Mouse (Mus musculus) hindlimb bud, embryonic 11.5 days (tissue): Measurements from ENCODE around the gene Rab33a.

Experiments used
- DNase-seq: peaks from one replicate; pipeline ENCODE4 v3.0.0-alpha.2; 2012; ENCODE audit warnings: low read depth, low spot score; ENCODE audit errors: extremely low spot score

Gene Rab33a

DNA sequence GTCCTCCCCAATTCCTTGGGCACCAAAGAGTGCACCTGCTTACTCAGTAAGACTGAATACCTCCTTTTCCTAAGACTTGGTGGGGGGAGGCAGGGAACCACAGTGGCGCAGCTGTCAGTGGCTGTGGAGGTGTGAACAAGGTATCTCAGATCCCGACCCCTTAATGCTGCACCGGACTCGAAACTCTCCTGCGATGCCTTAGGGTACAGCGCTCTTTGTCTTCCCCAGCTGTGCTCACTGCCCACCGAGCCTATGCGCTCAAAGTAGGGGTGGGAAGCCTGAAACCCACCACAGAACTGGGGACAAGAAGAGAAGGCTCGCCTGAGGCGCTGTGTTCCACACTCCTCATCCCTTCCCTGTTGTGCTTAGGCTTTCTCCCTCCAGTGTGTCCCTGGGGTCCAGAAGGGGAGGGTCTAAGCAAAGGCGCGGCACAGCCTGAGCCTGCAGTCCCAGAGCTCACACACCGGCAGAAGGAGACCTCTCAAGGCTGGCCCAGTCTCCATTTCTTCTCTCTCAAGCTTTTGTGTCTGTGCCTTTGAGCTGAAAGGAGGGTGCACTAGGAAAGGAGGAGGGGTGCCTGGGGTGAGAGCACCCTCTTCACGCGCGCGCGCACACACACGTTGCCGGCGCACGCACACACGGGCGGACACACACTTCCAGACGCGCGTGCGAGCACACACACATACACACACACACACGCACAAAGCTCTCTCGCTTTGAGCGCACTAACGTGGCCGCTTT lies at the start of gene Rab33a:
Gene Rab33a (plus strand): TSS at position 478 of the 741 bp plus-strand sequence.
- no peak for DNase-seq

DNA sequence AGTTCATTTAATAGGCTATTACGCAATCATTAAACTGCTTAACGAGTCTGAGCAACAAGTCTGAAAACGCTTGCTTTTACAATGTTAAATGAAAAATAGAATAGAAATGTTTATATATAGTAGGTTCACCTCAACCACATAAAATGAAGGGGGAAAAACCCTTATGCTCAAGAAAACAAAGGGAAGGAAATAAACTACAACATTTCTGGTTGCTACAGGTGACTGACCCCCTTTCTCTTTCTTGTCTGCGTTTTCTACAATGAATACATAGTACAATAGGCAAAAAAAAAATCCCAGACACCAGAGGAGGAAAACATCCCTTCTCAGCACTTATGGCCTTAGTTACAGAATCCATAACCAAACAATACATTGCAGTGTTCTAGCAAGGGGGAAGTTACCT lies 38.0 kb upstream of the Rab33a start:
- no peak for DNase-seq

- DNase-seq, result no peak
These were observed 37.4 kb upstream of the Rab33a start for GRCm38 (mm10) chrX:48481687-48482086.

DNA sequence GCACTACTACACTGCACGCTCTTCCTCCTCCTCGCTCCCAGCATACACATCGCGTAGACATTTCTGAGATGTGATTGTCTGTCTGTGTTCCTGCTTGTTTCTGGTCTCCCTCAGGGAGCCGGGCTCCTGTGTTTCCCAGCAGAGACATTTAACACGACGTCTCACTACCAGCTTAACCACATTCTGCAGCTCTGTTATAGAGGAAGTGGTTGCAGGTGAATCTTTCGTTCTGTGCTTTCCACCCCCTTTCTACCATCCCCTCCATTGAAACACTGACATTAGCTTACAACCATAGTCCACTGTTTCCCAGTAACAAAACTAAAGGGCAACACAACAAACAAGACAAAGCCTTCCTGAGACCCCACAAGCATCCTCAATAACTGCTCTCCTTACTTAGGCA lies 25.3 kb upstream of the Rab33a start:
- no peak for DNase-seq

- peak; percentile 57 for DNase-seq
These were observed 5.8 kb upstream of the Rab33a start, which contains the start of gene Aifm1 for GRCm38 (mm10) chrX:48513166-48513807. Gene Aifm1, minus strand, starts transcription at chrX:48513563.

DNA sequence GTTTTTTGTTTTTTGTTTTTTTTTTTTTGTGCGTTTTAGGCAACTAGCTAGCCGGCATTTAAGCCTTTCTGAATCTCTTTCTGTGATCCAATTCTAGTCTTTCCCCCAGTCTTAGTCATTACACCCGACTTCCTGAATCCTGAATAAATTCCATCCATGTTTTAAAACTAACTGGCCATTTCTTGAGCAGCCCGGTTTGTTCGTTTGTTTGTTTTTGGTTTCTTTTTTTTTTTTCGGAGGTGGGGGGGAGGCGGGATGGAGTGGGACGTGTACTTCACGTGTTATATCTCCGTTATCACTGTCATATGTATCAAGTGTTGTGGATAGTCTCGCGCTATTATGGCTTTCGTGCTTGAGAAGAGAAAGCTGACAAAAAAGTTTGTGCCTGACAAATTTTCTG lies 5.3 kb upstream of the Rab33a start:
- no peak for DNase-seq

DNA sequence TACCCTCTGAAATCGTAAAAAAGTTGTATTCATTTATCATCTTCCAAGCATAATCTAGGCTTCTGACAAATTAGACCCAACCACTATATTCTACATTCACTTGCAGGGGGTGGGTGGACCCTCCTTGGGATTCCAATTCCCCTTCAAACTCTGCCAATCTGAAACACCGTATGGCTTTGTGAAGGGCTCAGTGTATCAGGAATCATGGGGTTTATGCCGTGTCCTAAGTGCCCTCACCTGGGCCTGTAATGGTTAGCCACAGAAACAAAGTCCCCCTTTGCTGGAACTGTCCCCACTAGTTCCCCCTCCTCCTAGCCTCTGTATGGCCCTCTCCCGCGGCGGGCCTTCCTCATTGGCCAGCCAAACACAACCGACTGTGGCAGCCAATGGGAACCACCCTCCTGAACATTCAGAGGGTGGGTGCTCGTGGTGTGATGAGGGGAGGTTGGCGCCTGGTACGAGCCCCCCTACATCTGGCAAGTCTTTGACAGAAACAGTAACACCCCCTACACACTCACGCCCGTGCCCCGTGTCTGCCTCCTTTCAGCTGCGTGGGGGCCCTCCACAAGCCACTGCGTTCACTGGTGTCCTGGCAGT lies 776 bp upstream of the Rab33a start:
- no peak for DNase-seq

DNA sequence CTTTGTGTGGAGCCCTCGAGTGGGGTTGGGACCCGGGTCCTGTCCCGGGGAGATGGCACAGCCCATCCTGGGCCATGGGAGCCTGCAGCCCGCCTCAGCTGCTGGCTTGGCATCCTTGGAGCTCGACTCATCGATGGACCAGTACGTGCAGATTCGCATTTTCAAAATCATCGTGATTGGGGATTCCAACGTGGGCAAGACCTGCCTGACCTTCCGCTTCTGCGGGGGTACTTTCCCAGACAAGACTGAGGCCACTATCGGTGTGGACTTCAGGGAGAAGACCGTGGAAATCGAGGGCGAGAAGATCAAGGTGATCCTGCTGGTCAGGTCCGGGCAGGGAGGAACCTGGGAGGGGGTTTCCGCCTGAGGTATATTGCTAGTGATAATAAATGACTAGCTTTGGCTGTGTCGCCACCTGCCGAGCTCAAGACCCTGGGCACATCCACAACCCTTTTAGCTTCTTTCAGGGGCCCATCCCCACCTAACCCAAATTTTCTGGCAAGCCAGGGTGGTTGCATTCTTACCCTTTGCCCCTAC lies 532 bp downstream of the Rab33a start:
- no peak for DNase-seq

- DNase-seq, result no peak
These were observed 2.6 kb downstream of the Rab33a start for GRCm38 (mm10) chrX:48521651-48522050.

DNA sequence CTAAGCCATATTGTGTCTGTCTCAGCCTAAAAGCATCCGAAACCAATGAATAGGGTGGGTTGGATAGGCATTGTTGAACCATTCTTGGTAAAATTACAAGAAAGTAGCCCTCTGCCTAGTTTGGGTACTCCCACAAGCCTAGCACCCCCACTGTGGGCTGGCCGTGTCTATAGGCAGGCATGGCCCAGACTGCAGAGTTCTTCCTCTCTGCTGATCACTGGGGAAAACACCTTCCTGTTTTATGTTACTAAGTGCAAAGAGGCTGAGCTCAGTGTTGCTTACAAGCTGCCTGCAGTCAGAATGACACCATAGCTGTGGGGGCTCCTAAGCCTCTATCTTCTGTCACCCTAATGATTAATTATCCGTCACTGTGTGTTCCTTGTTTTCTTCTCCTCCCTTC lies 4.4 kb downstream of the Rab33a start:
- DNase-seq, result no peak

GRCm38 (mm10) chrX:48525332-48525731 lies 6.2 kb downstream of the Rab33a start:
- DNase-seq, result no peak

- no peak for DNase-seq
These were observed 6.8 kb downstream of the Rab33a start for GRCm38 (mm10) chrX:48525866-48526265.

- DNase-seq, result no peak
These were observed 7.3 kb downstream of the Rab33a start for GRCm38 (mm10) chrX:48526435-48526834.

- peak; percentile 50 for DNase-seq
These were observed 13.1 kb downstream of the Rab33a start for GRCm38 (mm10) chrX:48532175-48532574.
